Mouse (Mus musculus) forebrain, embryonic 14.5 days (tissue): ENCODE measurements around the gene Olfm2. TPM values are rescaled to one million over a fixed set of nuclear protein-coding genes. Genes with fewer than 3 reads are reported as not detected.
A peak's percentile ranks its signal among the peaks of the same experiment; 100 is the strongest.
"Not testable (repeated sequence)": the region's sequence is repeated elsewhere in the genome, so short reads cannot be mapped to it uniquely, and the experiment has no call there.

Experiments
- ATAC-seq: fragments of 200-750 bp; cut with Nextera tagmentation; 2 replicates; pipeline ENCODE4 v1.8.0; 2017; ENCODE audit warnings: mild to moderate bottlenecking, moderate library complexity
- DNase-seq: peaks from one replicate; pipeline ENCODE4 v3.0.0-alpha.2; 2015; ENCODE audit warnings: low spot score
- H3K27ac ChIP-seq: fragments of 300-500 bp; sonication (generic); 2 replicates; pipeline ENCODE4 v1.5.1; 2014; ENCODE audit warnings: low read depth, mild to moderate bottlenecking, control low read depth, low read length, moderate library complexity
- H3K27me3 ChIP-seq: fragments of 300-500 bp; sonication (generic); replicated peaks from 2 replicates; pipeline ENCODE4 v1.6.1; 2014; ENCODE audit warnings: low read length, control low read depth, mixed read lengths; ENCODE audit not compliant: control insufficient read depth, insufficient read depth
- H3K36me3 ChIP-seq: fragments of 300-500 bp; sonication (generic); 2 replicates; pipeline ENCODE4 v1.6.1; 2014; ENCODE audit warnings: low read length, control low read depth; ENCODE audit not compliant: control insufficient read depth, insufficient read depth
- H3K4me1 ChIP-seq: fragments of 300-500 bp; sonication (generic); 2 replicates; pipeline ENCODE4 v1.6.1; 2014; ENCODE audit warnings: antibody characterized with exemption, low read length, control low read depth; ENCODE audit not compliant: control insufficient read depth, insufficient read depth
- H3K4me2 ChIP-seq: fragments of 300-500 bp; sonication (generic); 2 replicates; pipeline ENCODE4 v1.6.1; 2014; ENCODE audit warnings: mild to moderate bottlenecking, control low read depth, low read length
- H3K4me3 ChIP-seq: fragments of 300-500 bp; sonication (generic); 2 replicates; pipeline ENCODE4 v1.5.1; 2014; ENCODE audit warnings: low read depth, low read length, control low read depth
- H3K9ac ChIP-seq: fragments of 300-500 bp; sonication (generic); 2 replicates; pipeline ENCODE4 v1.6.1; 2014; ENCODE audit warnings: mild to moderate bottlenecking, low read length, control low read depth, moderate library complexity
- H3K9me3 ChIP-seq: fragments of 300-500 bp; sonication (generic); replicated peaks from 2 replicates; pipeline ENCODE4 v1.6.1; 2016; ENCODE audit warnings: low read length, control low read depth, mixed read lengths; ENCODE audit not compliant: control insufficient read depth
- WGBS: fragments of 180-500 bp; shearing (Covaris S2); extraction: QIAGEN DNeasy Blood & Tissue Kit; methylation state at CpG from one replicate; pipeline ENCODE4 v1.1.7; 2014; 5-methylcytosine and 5-hydroxymethylcytosine counted together
- polyA plus RNA-seq: library from polyadenylated mRNA; unstranded; fragments of >200 nt; fragmentation: Nextera tagmentation; extraction: Ambion mirVana; gene quantifications from 2 replicates; pipeline ENCODE4 v1.2.1, GENCODE M21; 2014

Gene Olfm2
- polyA plus RNA-seq, 1 experiment from 2014 or later: 88.7 TPM

DNA sequence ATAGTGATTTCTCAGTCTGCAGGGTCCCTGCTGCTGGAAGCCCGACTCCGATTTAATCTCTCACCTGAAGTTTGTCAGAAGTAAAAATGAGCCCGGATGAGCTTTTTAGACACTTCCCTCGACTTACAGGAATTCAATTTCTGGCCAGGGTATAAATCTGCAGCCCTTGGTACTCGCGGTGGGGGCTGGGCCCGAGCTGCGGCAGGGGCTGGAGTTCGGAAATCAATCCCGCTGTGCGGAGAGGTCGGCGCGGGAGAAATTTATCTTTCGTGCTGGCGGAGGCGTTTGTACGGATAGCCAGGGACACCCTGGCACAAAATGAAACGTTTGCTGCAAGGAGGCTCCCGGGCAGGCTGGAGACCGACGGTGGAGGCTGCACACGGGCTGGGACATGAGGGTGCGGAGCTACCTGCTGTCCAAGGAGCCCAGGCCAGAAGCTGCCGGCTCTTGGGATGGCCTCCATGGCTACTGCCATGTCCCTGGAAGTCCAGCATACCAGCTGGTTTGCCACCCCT lies 51.4 kb downstream of the Olfm2 start:
- H3K9me3 ChIP-seq: no peaks in the 10 kb centered on the region
- no peak overlapping the region for H3K27ac ChIP-seq
- H3K9ac ChIP-seq: peak overlapping the region; percentile 54
- H3K27me3 ChIP-seq: no peaks in the 10 kb centered on the region
- H3K4me1 ChIP-seq: peaks cover 17% of the 10 kb centered on the region
- ATAC-seq (no peak), DNase-seq (no peak)
- H3K4me3 ChIP-seq: peak overlapping the region; percentile 11; the same call in 1 of the 2 replicates
- H3K4me2 ChIP-seq: peak overlapping the region; percentile 45
- WGBS: 4% methylated on average over 25 of the region's 25 CpGs
- H3K36me3 ChIP-seq: no peaks in the 10 kb centered on the region

DNA sequence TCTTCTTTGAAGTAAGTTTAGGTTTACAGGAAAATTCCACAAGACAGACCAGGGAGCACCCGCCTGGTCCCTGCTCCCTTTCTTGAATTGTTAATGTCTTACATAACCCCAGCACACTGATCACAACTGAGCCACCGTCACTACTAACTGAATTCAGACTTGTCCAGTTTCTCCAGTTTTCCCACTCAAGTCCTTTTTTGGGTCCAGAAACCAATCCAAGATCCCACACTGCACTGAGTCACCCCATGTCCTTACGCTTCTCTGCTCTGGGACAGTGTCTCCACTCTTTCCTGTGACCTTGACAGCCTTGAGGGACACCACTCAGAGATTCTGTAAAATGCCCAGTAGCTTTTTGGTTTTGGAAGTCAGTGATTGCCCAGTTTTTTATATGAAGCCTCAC lies 53.3 kb downstream of the Olfm2 start:
- Histone ChIP-seq H3K36me3 (no peaks in the 10 kb centered on the region), H3K9me3 (no peaks in the 10 kb centered on the region), H3K27ac (no peak overlapping the region), H3K9ac (no peak overlapping the region), H3K4me2 (no peak overlapping the region), H3K4me3 (no peak overlapping the region), H3K27me3 (no peaks in the 10 kb centered on the region), H3K4me1 (peaks cover 15% of the 10 kb centered on the region)
- no peak for ATAC-seq
- DNase-seq: no peak
- 88% methylated on average over 3 of the region's 3 CpGs for WGBS

- WGBS: 93% methylated on average over 2 of the region's 2 CpGs
These were observed 55.7 kb downstream of the Olfm2 start for GRCm38 (mm10) chr9:20690449-20690848.

GRCm38 (mm10) chr9:20689913-20690312 lies 56.2 kb downstream of the Olfm2 start:
- 5% methylated on average over 4 of the region's 4 CpGs for WGBS
- no peaks in the 10 kb centered on the region for H3K36me3 ChIP-seq
- H3K9me3 ChIP-seq: no peaks in the 10 kb centered on the region
- no peak overlapping the region for H3K4me3 ChIP-seq
- H3K27me3 ChIP-seq: no peaks in the 10 kb centered on the region
- H3K4me1 ChIP-seq: peaks cover 7% of the 10 kb centered on the region
- H3K27ac ChIP-seq: no peak overlapping the region
- ATAC-seq: no peak
- H3K9ac ChIP-seq: 0 out of 2 replicates have a peak overlapping the region, but pooled peaks have one; percentile 21
- DNase-seq: no peak
- no peak overlapping the region for H3K4me2 ChIP-seq

More at GRCm38 (mm10) chr9:20690449-20690848, 55.7 kb downstream of the Olfm2 start:
- H3K27me3 ChIP-seq, H3K4me2 ChIP-seq, H3K36me3 ChIP-seq, H3K4me3 ChIP-seq, ATAC-seq, DNase-seq, H3K9ac ChIP-seq, H3K4me1 ChIP-seq, H3K9me3 ChIP-seq, H3K27ac ChIP-seq: not testable (repeated sequence)

DNA sequence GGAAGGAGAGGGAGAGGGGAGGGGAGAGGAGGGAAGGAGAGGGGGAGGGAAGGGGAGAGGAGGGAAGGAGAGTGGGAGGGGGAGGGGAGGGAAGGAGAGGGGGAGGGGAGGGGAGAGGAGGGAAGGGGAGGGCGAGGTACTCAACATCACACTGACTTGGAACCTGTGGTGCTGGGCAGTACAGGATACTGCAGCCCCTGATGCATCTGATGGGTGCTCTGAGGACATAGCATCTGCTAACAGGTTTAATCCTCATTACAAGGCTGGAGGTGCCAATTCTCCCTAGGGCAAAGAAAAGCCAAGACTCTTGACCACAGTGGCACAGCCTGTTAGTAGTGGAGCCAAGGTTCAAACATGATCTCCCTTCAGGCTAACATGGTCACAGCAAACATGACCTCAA lies 56.7 kb downstream of the Olfm2 start:
- H3K9ac ChIP-seq: no peak overlapping the region
- no peak overlapping the region for H3K4me2 ChIP-seq
- no peak overlapping the region for H3K27ac ChIP-seq
- DNase-seq: no peak
- no peaks in the 10 kb centered on the region for H3K36me3 ChIP-seq
- no peaks in the 10 kb centered on the region for H3K9me3 ChIP-seq
- no peaks in the 10 kb centered on the region for H3K27me3 ChIP-seq
- whole genome bisulfite sequencing: 86% methylated on average over 1 of the region's 1 CpGs
- no peak overlapping the region for H3K4me3 ChIP-seq
- peaks cover 1% of the 10 kb centered on the region; the same call in 1 of the 2 replicates for H3K4me1 ChIP-seq
- ATAC-seq: no peak

- H3K36me3 ChIP-seq: no peaks in the 10 kb centered on the region
- peaks cover 5% of the 10 kb centered on the region for H3K4me1 ChIP-seq
- DNase-seq (no peak), ATAC-seq (no peak)
- H3K27me3 ChIP-seq: no peaks in the 10 kb centered on the region
- no peak overlapping the region for H3K27ac ChIP-seq
- no peaks in the 10 kb centered on the region for H3K9me3 ChIP-seq
- H3K4me3 ChIP-seq: no peak overlapping the region
- no peak overlapping the region for H3K9ac ChIP-seq
- 59% methylated on average over 17 of the region's 17 CpGs for WGBS
- H3K4me2 ChIP-seq: no peak overlapping the region
These were observed 60.9 kb downstream of the Olfm2 start for GRCm38 (mm10) chr9:20685081-20685861.

DNA sequence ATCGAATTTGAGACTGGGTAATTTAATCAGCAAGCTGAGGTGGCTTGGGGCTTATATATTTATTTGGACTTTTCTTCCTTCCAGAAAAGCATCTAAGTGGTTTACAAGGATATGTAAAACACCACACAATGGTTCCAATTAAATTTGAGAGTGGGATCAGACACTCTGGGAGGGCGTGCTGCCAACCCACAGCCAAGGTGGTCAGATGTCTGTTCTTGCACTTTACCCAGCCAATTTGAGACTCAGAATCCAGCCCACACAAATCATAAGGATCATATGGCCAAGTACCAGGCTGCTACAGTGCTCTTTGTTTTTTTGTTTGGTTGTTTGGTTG lies 63.8 kb downstream of the Olfm2 start:
- peak; percentile 65 for DNase-seq
- H3K27ac ChIP-seq: 0 out of 2 replicates have a peak overlapping the region, but pooled peaks have one; percentile 23
- no peak overlapping the region for H3K4me2 ChIP-seq
- WGBS: 13% methylated on average over 2 of the region's 2 CpGs
- H3K9me3 ChIP-seq: no peaks in the 10 kb centered on the region
- H3K27me3 ChIP-seq: no peaks in the 10 kb centered on the region
- H3K9ac ChIP-seq: no peak overlapping the region
- H3K4me3 ChIP-seq: no peak overlapping the region
- peaks cover 9% of the 10 kb centered on the region for H3K4me1 ChIP-seq
- peak; percentile 38 for ATAC-seq
- no peaks in the 10 kb centered on the region for H3K36me3 ChIP-seq

GRCm38 (mm10) chr9:20681546-20682388 lies 64.4 kb downstream of the Olfm2 start:
- ATAC-seq: peak; percentile 76
- 25% methylated on average over 7 of the region's 7 CpGs for WGBS

More at GRCm38 (mm10) chr9:20681546-20682388, 64.4 kb downstream of the Olfm2 start:
- Histone ChIP-seq H3K4me2 (no peak overlapping the region), H3K27me3 (no peaks in the 10 kb centered on the region), H3K9ac (no peak overlapping the region), H3K27ac (0 out of 2 replicates have a peak overlapping the region, but pooled peaks have one; percentile 23), H3K4me1 (peaks cover 9% of the 10 kb centered on the region), H3K9me3 (no peaks in the 10 kb centered on the region), H3K36me3 (no peaks in the 10 kb centered on the region), H3K4me3 (no peak overlapping the region)
- DNase-seq: peak; percentile 77
